Mouse (Mus musculus) CD4-positive helper T cell, adult 2 months (primary cell): Measurements from ENCODE around the gene Bean1.

Experiments used
- DNase-seq: peaks from one replicate; pipeline ENCODE4 v3.0.0-alpha.2; 2012; ENCODE audit warnings: low read depth, missing footprints, low spot score

The Bean1 gene

GRCm38 (mm10) chr8:104171050-104171620, 893 bp downstream of the Bean1 start:
- DNase-seq = no peak

- DNase-seq = no peak
Measured at GRCm38 (mm10) chr8:104172420-104172819, 2.2 kb downstream of the Bean1 start.

- DNase-seq = no peak
Measured at GRCm38 (mm10) chr8:104175848-104176527, 5.7 kb downstream of the Bean1 start.

GRCm38 (mm10) chr8:104177054-104177453, 6.8 kb downstream of the Bean1 start:
- DNase-seq = no peak

- DNase-seq = no peak
Measured at GRCm38 (mm10) chr8:104184905-104185304, 14.7 kb downstream of the Bean1 start.

- DNase-seq = no peak
Measured at GRCm38 (mm10) chr8:104186827-104187226, 16.6 kb downstream of the Bean1 start.

- DNase-seq = no peak
Measured at GRCm38 (mm10) chr8:104187622-104188021, 17.4 kb downstream of the Bean1 start.

- DNase-seq = no peak
Measured at GRCm38 (mm10) chr8:104188459-104188858, 18.2 kb downstream of the Bean1 start.

- DNase-seq = no peak
Measured at GRCm38 (mm10) chr8:104190777-104191468, 20.7 kb downstream of the Bean1 start.

GRCm38 (mm10) chr8:104191496-104191895, 21.3 kb downstream of the Bean1 start:
- no peak for DNase-seq

GRCm38 (mm10) chr8:104199802-104200201, 29.6 kb downstream of the Bean1 start:
- no peak for DNase-seq

- DNase-seq = no peak
Measured at GRCm38 (mm10) chr8:104201622-104202021, 31.4 kb downstream of the Bean1 start.

- DNase-seq = no peak
Measured at GRCm38 (mm10) chr8:104202320-104202719, 32.1 kb downstream of the Bean1 start.

- DNase-seq = no peak
Measured at GRCm38 (mm10) chr8:104205292-104205691, 35.0 kb downstream of the Bean1 start.

GRCm38 (mm10) chr8:104217601-104218000, 47.4 kb downstream of the Bean1 start:
- no peak for DNase-seq

GRCm38 (mm10) chr8:104219079-104219478, 48.8 kb downstream of the Bean1 start:
- peak; percentile 68 for DNase-seq

GRCm38 (mm10) chr8:104219806-104220205, 49.6 kb downstream of the Bean1 start:
- DNase-seq = peak; percentile 66

- DNase-seq = no peak
Measured at GRCm38 (mm10) chr8:104227048-104227447, 56.8 kb downstream of the Bean1 start.

- DNase-seq = no peak
Measured at GRCm38 (mm10) chr8:104230377-104230776, 60.1 kb downstream of the Bean1 start.

GRCm38 (mm10) chr8:104232039-104232438, 61.8 kb downstream of the Bean1 start:
- DNase-seq = no peak

GRCm38 (mm10) chr8:104232919-104233318, 62.7 kb downstream of the Bean1 start:
- no peak for DNase-seq

- DNase-seq = no peak
Measured at GRCm38 (mm10) chr8:104234573-104234972, 64.3 kb downstream of the Bean1 start.

- peak; percentile 81 for DNase-seq
Measured at GRCm38 (mm10) chr8:104239418-104239861, 69.2 kb downstream of the Bean1 start.
